Mouse (Mus musculus): ENCODE data around the gene Arl4c.

The Arl4c gene

DNA sequence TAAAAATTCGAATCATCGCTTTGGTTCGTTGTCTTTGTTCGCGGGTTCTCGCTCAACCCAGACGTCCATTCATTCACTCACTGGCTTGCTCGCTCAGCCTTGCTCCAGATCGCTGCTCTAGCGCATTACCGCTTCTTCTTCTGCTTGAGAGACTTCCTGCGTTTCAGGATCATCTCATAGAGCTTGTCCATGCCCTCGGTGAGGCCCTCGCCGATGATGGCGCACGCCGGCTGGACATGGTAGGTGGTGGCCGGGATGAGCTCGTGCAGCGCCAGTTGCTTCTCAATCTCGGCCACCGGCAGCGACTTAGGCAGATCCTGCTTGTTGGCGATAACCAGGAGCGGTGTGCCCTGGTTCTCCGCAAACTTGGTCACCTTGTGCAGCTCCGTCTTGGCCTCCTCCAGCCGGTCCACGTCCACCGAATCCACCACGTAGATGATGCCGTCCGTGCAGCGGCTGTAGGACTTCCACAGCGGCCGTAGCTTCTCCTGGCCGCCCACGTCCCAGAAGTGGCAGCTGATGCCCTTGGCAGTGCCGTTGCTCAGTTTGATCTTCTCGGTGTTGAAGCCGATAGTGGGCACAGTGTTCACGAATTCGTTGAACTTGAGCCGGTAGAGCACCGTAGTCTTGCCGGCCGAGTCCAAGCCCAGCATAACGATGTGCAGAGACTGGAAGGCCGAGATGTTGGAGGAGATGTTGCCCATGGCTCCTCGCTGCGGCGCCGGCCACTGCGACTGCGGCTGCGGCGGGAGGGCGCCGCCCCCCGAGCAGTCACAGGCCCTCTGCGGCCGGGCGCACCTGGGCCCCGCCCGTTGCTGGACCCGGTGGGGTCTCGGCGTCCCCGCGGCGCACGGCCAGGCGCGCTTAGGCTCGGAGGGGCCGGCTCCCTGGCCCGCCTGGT is 810 bp downstream of the Arl4c start:
- peak; percentile 43 to 67 for DNase-seq (ENCODE audit: low spot score in 2 of 2)

DNA sequence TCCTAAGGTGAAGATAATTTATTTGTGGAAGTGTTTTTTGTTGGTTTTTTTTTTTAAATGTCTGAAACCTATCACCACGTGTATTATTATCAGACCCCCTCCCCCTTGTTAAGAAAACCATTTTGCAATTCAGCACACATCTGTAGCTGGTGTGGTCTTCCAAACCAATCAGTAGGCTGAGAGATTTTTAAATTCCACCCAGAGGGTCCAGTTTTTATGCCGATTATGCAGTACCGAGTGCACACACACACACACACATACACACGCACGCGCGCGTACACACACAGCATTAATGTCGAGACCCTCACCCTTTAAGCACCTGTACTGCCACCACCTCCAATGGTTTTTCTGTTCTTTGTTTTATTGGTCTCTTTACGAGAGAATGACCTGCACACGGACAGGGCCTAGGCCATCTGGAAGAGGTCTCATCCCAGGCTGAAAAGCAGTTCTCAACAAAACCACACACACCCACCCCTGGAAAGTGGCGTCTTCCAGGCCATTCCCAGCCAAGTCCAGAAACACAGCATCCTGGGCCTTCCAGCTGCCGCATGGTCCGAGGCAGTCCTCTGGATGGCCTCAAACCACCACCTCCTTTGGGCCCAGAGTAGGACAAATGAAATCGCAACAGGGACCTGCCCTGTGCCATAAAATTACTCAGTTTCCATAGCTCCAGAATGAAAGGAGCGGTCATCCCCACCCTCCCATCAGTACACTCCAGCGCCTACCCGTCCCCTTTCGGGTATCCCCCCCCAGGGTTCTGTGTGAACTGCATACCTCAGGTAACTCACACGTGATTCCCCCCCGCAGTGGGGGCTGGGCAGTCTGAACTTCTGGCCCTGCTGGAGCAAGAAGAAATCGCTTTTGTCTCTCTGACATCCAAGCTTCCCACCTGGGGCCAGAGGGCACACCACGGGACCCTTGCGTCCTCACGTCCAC is 1.9 kb downstream of the Arl4c start:
- no peak for DNase-seq (ENCODE audit: low spot score in 2 of 2)

- peak in 1 of 2 experiments; percentile 45 for DNase-seq (ENCODE audit: low spot score in 2 of 2)
Measured at GRCm38 (mm10) chr1:88699401-88699800, 2.6 kb downstream of the Arl4c start.

- no peak for DNase-seq (ENCODE audit: low spot score in 2 of 2)
Measured at GRCm38 (mm10) chr1:88698926-88699325, 3.1 kb downstream of the Arl4c start.

GRCm38 (mm10) chr1:88698131-88698530 is 3.9 kb downstream of the Arl4c start:
- DNase-seq (ENCODE audit: low spot score in 2 of 2) = no peak

DNA sequence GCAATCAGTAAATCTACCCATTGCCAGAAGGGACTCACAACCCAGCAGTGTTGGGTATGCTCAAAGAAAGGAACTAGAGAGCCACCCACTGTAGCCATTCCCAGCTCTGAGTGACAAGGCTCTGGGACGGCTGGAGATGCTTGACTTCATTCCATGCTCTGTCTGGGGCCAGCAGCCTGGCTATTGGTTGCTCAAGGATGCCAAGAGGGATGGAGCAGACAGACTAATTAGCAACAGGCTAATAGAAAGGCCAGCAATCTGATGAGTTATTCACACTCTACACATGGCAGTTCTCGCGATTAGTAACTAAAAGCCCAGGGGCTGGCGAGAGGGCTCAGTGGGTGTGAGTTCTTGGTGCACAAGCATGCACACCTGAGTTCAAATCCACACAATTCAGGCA is 5.6 kb downstream of the Arl4c start:
- DNase-seq (ENCODE audit: low spot score in 2 of 2) = no peak

DNA sequence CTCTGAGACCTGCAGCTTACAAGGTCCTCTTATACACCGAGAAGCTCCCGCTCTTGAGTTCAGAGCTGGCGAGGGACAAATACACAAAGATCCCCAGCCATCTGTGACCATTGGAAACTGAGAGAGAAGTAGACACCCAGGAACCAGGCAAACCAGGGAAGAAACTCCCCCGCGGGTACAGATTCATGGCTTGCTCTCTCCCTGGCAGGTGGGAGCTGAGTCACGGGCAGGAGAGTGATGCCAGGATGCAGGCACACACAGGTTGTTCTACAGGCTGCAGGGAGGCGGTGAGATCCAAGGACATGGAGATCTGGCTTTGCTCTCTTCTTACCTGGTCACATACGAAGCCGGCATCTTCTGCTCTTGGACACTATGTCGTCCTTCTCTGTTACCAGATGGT is 7.7 kb downstream of the Arl4c start:
- DNase-seq (ENCODE audit: low spot score in 2 of 2) = no peak

- no peak for DNase-seq (ENCODE audit: low spot score in 2 of 2)
Measured at GRCm38 (mm10) chr1:88692293-88692827, 9.7 kb downstream of the Arl4c start.

- DNase-seq (ENCODE audit: low spot score in 2 of 2) = no peak
Measured at GRCm38 (mm10) chr1:88690601-88691000, 11.4 kb downstream of the Arl4c start.

- no peak for DNase-seq (ENCODE audit: low spot score in 2 of 2)
Measured at GRCm38 (mm10) chr1:88684765-88685164, 17.3 kb downstream of the Arl4c start.

- no peak for DNase-seq (ENCODE audit: low spot score in 2 of 2)
Measured at GRCm38 (mm10) chr1:88681596-88681995, 20.4 kb downstream of the Arl4c start.

- no peak for DNase-seq (ENCODE audit: low spot score in 2 of 2)
Measured at GRCm38 (mm10) chr1:88680804-88681203, 21.2 kb downstream of the Arl4c start.

DNA sequence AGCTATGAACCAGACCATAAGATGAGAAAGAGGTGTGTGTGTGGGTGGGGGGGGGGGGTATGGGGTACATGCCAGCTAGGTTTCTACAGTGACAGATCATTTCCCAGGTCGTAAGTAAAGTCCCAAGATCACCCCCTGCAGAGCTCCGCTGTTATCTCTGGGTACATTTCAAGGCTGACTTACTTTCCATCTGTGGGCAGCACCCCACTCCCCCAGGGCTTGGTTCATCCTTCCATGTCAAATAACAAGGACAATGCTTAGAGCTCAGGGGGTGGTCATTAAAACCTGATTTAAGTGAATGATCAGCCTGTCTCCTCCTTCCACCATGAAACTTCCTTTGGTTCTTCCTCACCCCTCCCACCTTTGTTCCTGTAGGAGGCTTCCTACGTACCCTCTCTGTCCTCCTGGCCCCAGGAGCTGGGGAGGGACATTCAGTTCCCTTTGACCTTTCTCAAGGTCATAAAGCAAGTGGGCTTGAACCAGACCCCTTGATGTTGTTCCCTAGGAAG is 23.7 kb downstream of the Arl4c start:
- no peak for DNase-seq (ENCODE audit: low spot score in 2 of 2)

DNA sequence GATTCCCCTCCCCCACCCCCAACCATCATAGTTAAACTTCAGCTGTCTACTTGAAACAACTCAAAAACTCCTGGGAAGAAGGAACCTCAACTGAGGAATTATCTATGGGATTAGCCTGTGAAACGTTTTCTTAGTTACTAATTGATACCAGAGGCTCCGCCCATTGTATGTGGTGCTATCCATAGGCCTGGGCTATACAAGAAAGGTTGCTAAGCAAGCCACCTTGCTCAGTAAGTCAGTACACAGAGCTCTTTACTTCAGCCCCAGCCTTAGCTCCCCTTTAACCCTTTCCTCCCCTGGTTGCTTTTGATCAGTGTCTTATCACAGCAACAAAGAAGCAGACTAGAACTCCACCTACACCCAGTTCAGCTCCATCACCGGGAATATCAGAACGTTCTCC is 31.2 kb downstream of the Arl4c start:
- no peak for DNase-seq (ENCODE audit: low spot score in 2 of 2)

GRCm38 (mm10) chr1:88668846-88669810 is 32.9 kb downstream of the Arl4c start:
- DNase-seq (ENCODE audit: low spot score in 2 of 2) = no peak

DNA sequence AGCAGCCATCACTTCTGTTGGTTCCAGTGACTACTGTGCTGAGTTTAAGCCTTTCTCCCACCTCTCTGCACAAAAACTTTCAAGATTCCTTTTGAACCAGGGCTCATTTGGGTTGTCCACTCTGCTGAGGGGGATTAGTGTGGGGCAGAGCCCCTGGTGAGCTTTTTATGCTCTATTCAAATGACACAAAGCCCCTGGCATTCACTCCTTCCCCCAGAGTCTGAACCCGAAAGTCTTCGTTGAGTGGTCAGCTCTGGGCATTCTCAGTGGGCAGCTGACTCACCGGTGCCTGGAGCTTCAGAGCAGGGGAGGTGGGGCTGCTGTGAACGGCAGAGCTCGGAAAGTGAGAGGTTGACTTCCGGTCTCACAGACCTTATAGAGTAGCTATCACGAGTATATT is 33.7 kb downstream of the Arl4c start:
- no peak for DNase-seq (ENCODE audit: low spot score in 2 of 2)

- DNase-seq (ENCODE audit: low spot score in 2 of 2) = no peak
Measured at GRCm38 (mm10) chr1:88664623-88665022, 37.4 kb downstream of the Arl4c start.

DNA sequence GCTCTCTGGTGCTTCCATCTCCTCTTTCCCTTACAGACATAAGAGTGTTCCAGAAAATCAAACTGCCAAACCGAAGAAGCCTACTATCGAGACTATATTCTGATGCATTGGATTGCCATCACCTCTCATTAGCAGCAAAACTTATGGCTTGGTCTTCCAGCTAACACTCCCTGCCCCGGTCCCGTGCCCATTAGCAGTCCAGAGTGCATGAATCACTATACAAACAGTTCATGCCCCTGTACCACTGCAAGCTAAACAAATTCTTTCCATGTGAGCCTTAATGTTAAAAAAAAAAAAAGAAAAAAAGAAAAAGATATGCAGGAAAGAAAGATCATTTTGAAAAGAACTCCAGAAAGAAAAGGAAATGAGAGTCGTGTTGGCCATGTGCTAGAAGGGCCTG is 39.3 kb downstream of the Arl4c start:
- no peak for DNase-seq (ENCODE audit: low spot score in 2 of 2)

DNA sequence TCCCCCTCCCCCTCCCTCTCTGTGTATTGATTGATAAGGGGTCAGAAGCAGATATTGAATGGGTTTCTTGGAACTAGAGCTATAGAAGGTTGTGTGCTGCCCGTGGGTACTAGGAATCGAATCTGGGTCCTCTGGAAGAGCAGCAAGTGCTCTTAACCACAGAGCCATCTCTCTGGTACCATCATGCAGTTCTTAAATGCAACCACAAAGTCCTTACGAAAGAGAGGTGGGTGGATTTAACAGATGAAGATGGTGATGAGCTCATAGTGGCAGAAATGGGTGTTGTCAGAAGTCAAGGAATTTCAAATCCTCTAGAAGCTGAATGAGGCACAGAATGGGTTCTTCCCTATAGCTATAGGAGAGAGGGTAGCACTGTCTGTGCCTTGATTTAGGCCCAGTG is 40.8 kb downstream of the Arl4c start:
- DNase-seq (ENCODE audit: low spot score in 2 of 2) = no peak

- peak; percentile 52 to 60 for DNase-seq (ENCODE audit: low spot score in 2 of 2)
Measured at GRCm38 (mm10) chr1:88658290-88658857, 43.6 kb downstream of the Arl4c start.

- peak; percentile 31 to 41 for DNase-seq (ENCODE audit: low spot score in 2 of 2)
Measured at GRCm38 (mm10) chr1:88656096-88656480, 45.9 kb downstream of the Arl4c start.

Measured in right cerebral cortex, adult 2 months (tissue).